Mouse (Mus musculus): ENCODE results near the gene Dhx58. TPM values are rescaled to one million over a fixed set of nuclear protein-coding genes. Genes with fewer than 3 reads are reported as not detected.

Gene Dhx58
- polyA plus RNA-seq, 1 experiment from 2014 or later = 3.3 TPM

DNA sequence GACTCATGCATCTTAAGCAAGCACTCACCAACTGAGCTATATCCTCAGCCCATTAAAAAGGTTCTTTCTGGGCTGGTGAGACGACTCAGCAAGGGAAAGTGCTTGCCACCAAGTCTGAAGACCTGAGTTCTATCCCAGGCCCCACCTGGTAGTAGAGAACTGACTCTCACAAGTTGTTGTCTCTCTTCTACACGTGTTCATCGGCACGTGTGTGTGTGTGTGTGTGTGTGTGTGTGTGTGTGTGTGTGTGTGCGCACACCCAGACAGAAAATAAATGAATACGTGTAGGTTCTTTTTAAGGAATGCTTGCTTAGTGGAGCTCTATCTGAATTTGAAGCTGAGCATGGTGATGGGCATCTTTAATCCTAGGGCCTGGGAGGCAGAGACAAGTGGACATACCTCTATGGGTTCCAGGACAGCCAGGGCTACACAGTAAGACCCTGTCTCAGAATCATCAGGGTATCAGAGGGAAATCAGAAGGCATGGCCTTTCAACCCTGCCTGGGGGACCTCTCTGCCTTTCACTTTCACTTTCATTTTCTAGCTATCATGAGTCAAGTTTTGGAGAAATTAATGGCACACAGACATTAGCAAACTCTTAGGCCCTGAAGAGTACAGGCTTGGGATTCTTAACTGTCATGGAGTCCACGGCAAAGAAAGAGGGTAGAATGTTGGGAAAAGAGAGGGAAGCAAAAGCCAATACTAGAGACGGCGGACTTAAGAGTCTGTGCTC is 31.2 kb upstream of the Dhx58 start:
- Histone ChIP-seq H3K9ac (no peak overlapping the region; the same call in 1 of the 2 replicates), H3K27ac (ENCODE audit: low read depth) (no peak overlapping the region), H3K4me3 (ENCODE audit: low read depth, low read length) (peak overlapping the region; percentile 90), H3K9me3 (ENCODE audit: low read depth, low read length) (no peaks in the 10 kb centered on the region), H3K27me3 (ENCODE audit: insufficient read depth, low read length) (no peaks in the 10 kb centered on the region), H3K4me2 (peak overlapping the region; percentile 84), H3K4me1 (ENCODE audit: insufficient read depth) (peaks cover 6% of the 10 kb centered on the region), H3K36me3 (ENCODE audit: insufficient read depth) (0 out of 2 replicates have a peak, but pooled peaks cover 11% of the 10 kb centered on the region)
- TF ChIP-seq CTCF (IDR thresholded peaks at IDR 0.05; ENCODE audit: low read depth) = no peak
- WGBS = 84% methylated on average over 9 of the region's 9 CpGs
- DNase-seq = no peak
- no peak for ATAC-seq (ENCODE audit: insufficient read depth)

GRCm38 (mm10) chr11:100730477-100731205 is 26.6 kb upstream of the Dhx58 start:
- DNase-seq = no peak
- 84% methylated on average over 6 of the region's 6 CpGs for WGBS
- no peaks in the 10 kb centered on the region for H3K27me3 ChIP-seq (ENCODE audit: insufficient read depth, low read length)

DNA sequence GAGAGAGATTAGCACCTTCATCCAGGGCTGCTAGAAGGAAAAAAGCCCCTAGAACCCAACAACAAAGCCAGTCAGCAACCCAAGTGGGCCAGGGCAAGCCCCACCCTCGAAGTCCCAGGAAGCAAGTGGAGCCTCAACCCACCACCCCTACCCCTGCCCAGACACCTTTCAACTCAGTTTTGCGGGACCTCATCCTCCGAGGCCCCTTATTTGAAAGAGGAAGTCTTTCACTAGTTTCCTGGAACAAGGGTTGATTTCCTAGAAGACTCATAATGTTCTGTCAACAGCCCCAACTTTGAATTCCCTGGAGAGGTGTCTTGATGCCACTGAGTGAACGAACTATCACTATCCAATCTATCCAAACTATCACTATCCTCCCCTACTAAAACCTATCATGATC is 25.9 kb upstream of the Dhx58 start:
- DNase-seq (no peak), ATAC-seq (ENCODE audit: insufficient read depth) (no peak)

More at GRCm38 (mm10) chr11:100730477-100731205, 26.6 kb upstream of the Dhx58 start:
- peaks cover 26% of the 10 kb centered on the region for H3K36me3 ChIP-seq (ENCODE audit: insufficient read depth)
- H3K4me2 ChIP-seq = no peak overlapping the region
- no peak overlapping the region for H3K27ac ChIP-seq (ENCODE audit: low read depth)
- no peaks in the 10 kb centered on the region for H3K4me1 ChIP-seq (ENCODE audit: insufficient read depth)
- ATAC-seq (ENCODE audit: insufficient read depth) = no peak
- TF ChIP-seq CTCF (IDR thresholded peaks at IDR 0.05; ENCODE audit: low read depth) = no peak
- no peaks in the 10 kb centered on the region for H3K9me3 ChIP-seq (ENCODE audit: low read depth, low read length)
- H3K4me3 ChIP-seq (ENCODE audit: low read depth, low read length) = no peak overlapping the region
- H3K9ac ChIP-seq = no peak overlapping the region

DNA sequence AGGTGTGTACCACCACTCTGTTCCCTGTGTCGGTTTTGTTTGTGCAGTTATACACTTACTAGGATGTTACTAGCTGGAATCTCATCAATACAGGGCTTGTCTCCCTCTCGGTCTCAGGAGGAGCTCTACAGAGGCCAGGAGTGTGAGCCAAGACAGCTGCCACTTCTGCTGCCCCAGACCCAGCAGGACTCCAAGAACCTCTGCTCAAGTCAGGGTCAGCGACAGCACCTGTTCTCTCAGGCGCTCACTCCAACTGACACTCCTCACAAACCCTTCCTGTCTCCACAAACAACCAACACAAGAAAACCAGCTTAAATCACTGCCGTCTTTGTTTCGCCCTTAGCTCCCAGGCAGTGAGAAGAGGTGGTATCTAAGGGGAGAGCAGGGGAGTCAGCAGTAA is 24.5 kb upstream of the Dhx58 start:
- Histone ChIP-seq H3K4me2 (no peak overlapping the region), H3K27me3 (ENCODE audit: insufficient read depth, low read length) (no peaks in the 10 kb centered on the region), H3K9ac (no peak overlapping the region), H3K9me3 (ENCODE audit: low read depth, low read length) (no peaks in the 10 kb centered on the region), H3K4me3 (ENCODE audit: low read depth, low read length) (no peak overlapping the region), H3K36me3 (ENCODE audit: insufficient read depth) (peaks cover 26% of the 10 kb centered on the region), H3K27ac (ENCODE audit: low read depth) (no peak overlapping the region), H3K4me1 (ENCODE audit: insufficient read depth) (peaks cover 7% of the 10 kb centered on the region)
- WGBS = 77% methylated on average over 6 of the region's 6 CpGs
- no peak for DNase-seq
- ATAC-seq (ENCODE audit: insufficient read depth) = no peak
- TF ChIP-seq CTCF (IDR thresholded peaks at IDR 0.05; ENCODE audit: low read depth) = no peak

More for the DNA sequence above, 25.9 kb upstream of the Dhx58 start:
- H3K4me3 ChIP-seq (ENCODE audit: low read depth, low read length) = no peak overlapping the region
- 85% methylated on average over 4 of the region's 4 CpGs for WGBS
- no peak overlapping the region for H3K4me2 ChIP-seq
- H3K4me1 ChIP-seq (ENCODE audit: insufficient read depth) = peaks cover 5% of the 10 kb centered on the region
- H3K9ac ChIP-seq = no peak overlapping the region
- TF ChIP-seq CTCF (IDR thresholded peaks at IDR 0.05; ENCODE audit: low read depth) = no peak
- no peaks in the 10 kb centered on the region for H3K27me3 ChIP-seq (ENCODE audit: insufficient read depth, low read length)
- H3K36me3 ChIP-seq (ENCODE audit: insufficient read depth) = peaks cover 26% of the 10 kb centered on the region
- H3K27ac ChIP-seq (ENCODE audit: low read depth) = no peak overlapping the region
- H3K9me3 ChIP-seq (ENCODE audit: low read depth, low read length) = no peaks in the 10 kb centered on the region

DNA sequence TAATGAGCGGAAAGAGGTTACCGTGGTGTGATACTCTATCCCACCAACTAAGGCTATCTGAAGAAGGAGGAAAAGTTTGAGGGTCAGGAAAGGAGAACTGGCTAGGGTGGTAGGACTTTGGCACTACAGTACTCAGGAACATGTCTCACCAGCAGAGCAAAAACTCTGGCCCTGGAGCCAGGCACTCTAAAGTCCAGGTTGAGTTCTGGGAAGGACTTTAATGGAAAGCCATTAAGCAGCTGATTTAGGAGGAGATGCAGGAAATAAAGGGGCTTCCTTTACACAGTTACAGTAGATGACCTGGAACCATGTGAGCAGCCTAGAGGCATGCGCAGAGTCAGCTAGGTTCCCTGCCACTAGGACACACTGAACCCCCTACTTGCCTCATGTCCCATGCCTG is 23.1 kb upstream of the Dhx58 start:
- WGBS = 96% methylated on average over 3 of the region's 3 CpGs
- no peak for TF ChIP-seq CTCF (IDR thresholded peaks at IDR 0.05; ENCODE audit: low read depth)
- no peak overlapping the region for H3K4me3 ChIP-seq (ENCODE audit: low read depth, low read length)
- H3K4me2 ChIP-seq = no peak overlapping the region
- DNase-seq (no peak), ATAC-seq (ENCODE audit: insufficient read depth) (no peak)
- H3K27me3 ChIP-seq (ENCODE audit: insufficient read depth, low read length) = no peaks in the 10 kb centered on the region
- H3K4me1 ChIP-seq (ENCODE audit: insufficient read depth) = peaks cover 8% of the 10 kb centered on the region
- H3K9me3 ChIP-seq (ENCODE audit: low read depth, low read length) = no peaks in the 10 kb centered on the region
- H3K36me3 ChIP-seq (ENCODE audit: insufficient read depth) = peaks cover 17% of the 10 kb centered on the region
- H3K27ac ChIP-seq (ENCODE audit: low read depth) = no peak overlapping the region
- no peak overlapping the region for H3K9ac ChIP-seq

DNA sequence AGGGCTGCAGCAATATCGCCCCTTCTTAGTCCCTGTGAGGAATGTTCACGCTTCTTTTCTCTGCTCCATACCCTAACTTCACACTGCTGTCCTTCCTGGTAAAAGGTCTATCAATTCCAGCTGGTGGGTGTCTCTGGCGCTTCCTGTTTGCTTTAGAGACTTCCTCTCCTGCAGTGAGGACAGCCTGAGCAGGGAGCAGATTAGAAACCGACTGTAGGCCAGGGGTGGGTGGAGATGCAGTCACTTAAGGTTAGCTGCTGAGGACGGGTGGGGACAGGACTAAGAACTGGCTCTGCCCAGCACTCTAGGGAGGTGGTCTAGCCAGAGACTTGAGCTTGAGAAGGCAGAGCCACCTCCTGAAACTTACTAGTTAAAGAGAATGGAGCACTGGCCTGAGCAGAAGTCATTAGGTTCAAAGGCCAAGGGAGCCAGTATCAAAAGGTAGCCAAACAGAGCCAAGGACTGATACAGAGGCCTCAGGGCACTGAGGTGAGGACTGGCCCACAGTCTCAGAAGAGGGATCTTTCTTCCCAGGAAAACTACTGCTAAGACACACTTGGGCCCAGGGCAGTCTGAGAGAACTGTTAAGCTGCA is 20.9 kb upstream of the Dhx58 start:
- DNase-seq (peak; percentile 73), ATAC-seq (ENCODE audit: insufficient read depth) (peak; percentile 38; the same call in 1 of the 2 replicates)
- Histone ChIP-seq H3K4me2 (peak overlapping the region; percentile 27), H3K9ac (peak overlapping the region; percentile 16; the same call in 1 of the 2 replicates), H3K9me3 (ENCODE audit: low read depth, low read length) (no peaks in the 10 kb centered on the region), H3K27me3 (ENCODE audit: insufficient read depth, low read length) (no peaks in the 10 kb centered on the region), H3K36me3 (ENCODE audit: insufficient read depth) (peaks cover 15% of the 10 kb centered on the region), H3K4me3 (ENCODE audit: low read depth, low read length) (no peak overlapping the region), H3K27ac (ENCODE audit: low read depth) (peak overlapping the region; percentile 64), H3K4me1 (ENCODE audit: insufficient read depth) (peaks cover 10% of the 10 kb centered on the region)
- TF ChIP-seq CTCF (IDR thresholded peaks at IDR 0.05; ENCODE audit: low read depth) = no peak
- 9% methylated on average over 5 of the region's 5 CpGs for WGBS
